In genomic region chr7:141209526-141209925, GRCm38 (mm10) we compare ENCODE assay signal across 28 mouse cellular contexts. TPM values are rescaled to one million over a fixed set of nuclear protein-coding genes. Genes with fewer than 3 reads are reported as not detected.
DNase-seq lines count a peak whose midpoint lies in the region; ATAC-seq lines count a peak whose summit lies in the region.
"Had no signal": no experiment of that assay in that cellular context is flagged by ENCODE, and none has a peak within 500 bp of the region (broad histone marks: within the 10 kb centered on the region; RNA-seq: fewer than 3 reads in every experiment).

No protein-coding gene starts in this region.

- peak; percentile 83 for ATAC-seq in liver, embryonic 11.5 days (replicated peaks; ENCODE audit: low FRiP score)
- ATAC-seq: CD4-positive, CD25-positive, alpha-beta regulatory T cell, adult 4 months; forebrain, embryonic 13.5 days; hindbrain, postnatal 0 days; midbrain, embryonic 13.5 days; Patski had no signal

- H3K36me3 ChIP-seq in heart, embryonic 10.5 days, result no peaks in the 10 kb centered on the region
- H3K36me3 ChIP-seq in liver, embryonic 11.5 days (ENCODE audit: control insufficient read depth, insufficient read depth, low read length), result no peaks in the 10 kb centered on the region
- H3K36me3 ChIP-seq: embryonic facial prominence, embryonic 15.5 days had no signal

- H3K27ac ChIP-seq in heart, embryonic 10.5 days, result peak overlapping the region; percentile 31; the same call in 1 of the 2 replicates
- H3K27ac ChIP-seq in liver, embryonic 11.5 days (ENCODE audit: low read depth, low read length), result peak overlapping the region; percentile 66
- H3K27ac ChIP-seq: embryonic facial prominence, embryonic 15.5 days; forebrain, embryonic 13.5 days; hindbrain, postnatal 0 days; layer of hippocampus, adult 2 months; midbrain, embryonic 13.5 days had no signal

- peak overlapping the region; percentile 15; the same call in 1 of the 2 replicates for H3K9ac ChIP-seq in liver, embryonic 11.5 days (ENCODE audit: low read depth, low read length)
- H3K9ac ChIP-seq: embryonic facial prominence, embryonic 15.5 days; forebrain, embryonic 13.5 days; midbrain, embryonic 13.5 days had no signal

- 61% methylated on average over 3 of the region's 3 CpGs for WGBS in heart, embryonic 10.5 days
- 46% methylated on average over 3 of the region's 3 CpGs for WGBS in liver, embryonic 11.5 days

- DNase-seq in heart, embryonic 10.5 days (ENCODE audit: low spot score), result no peak
- DNase-seq in heart, adult 11 months, result no peak
- DNase-seq in spleen, adult 12 weeks (ENCODE audit: low spot score), result peak; percentile 37
- DNase-seq in spleen, adult 18-20 months, result no peak
- no peak for DNase-seq in liver, embryonic 11.5 days (ENCODE audit: low spot score)
- peak; percentile 50 to 62 for DNase-seq in spleen, postnatal 10 days (ENCODE audit: low spot score in 2 of 2)
- no peak for DNase-seq in adrenal gland, postnatal 4 days (ENCODE audit: low spot score in 2 of 2)
- DNase-seq in layer of hippocampus, postnatal 36 days, result no peak
- DNase-seq: adrenal gland, adult 8-10 months; cerebellum, adult 11-12 months; cerebellum, postnatal 25 days; embryo, embryonic 11 days; gastrocnemius, postnatal 25 days; heart, postnatal 4 days; kidney, adult 2 months; kidney, postnatal 14 days; lung, postnatal 10 days; thymus, adult 2 months had no signal

- H3K4me3 ChIP-seq in heart, embryonic 10.5 days, result no peak overlapping the region
- no peak overlapping the region for H3K4me3 ChIP-seq in liver, embryonic 11.5 days (ENCODE audit: low read depth, low read length)
- H3K4me3 ChIP-seq: embryonic facial prominence, embryonic 15.5 days; forebrain, embryonic 13.5 days; layer of hippocampus, adult 2 months; midbrain, embryonic 13.5 days had no signal

- peak overlapping the region; percentile 13 for H3K4me2 ChIP-seq in liver, embryonic 11.5 days
- H3K4me2 ChIP-seq: embryonic facial prominence, embryonic 15.5 days; forebrain, embryonic 13.5 days; midbrain, embryonic 13.5 days had no signal

- no peaks in the 10 kb centered on the region for H3K9me3 ChIP-seq in heart, embryonic 10.5 days
- no peaks in the 10 kb centered on the region for H3K9me3 ChIP-seq in liver, embryonic 11.5 days (ENCODE audit: control insufficient read depth, low read length)
- H3K9me3 ChIP-seq: embryonic facial prominence, embryonic 15.5 days; forebrain, embryonic 13.5 days; midbrain, embryonic 13.5 days had no signal

- peaks cover 22% of the 10 kb centered on the region for H3K4me1 ChIP-seq in heart, embryonic 10.5 days
- H3K4me1 ChIP-seq in liver, embryonic 11.5 days (replicated peaks; ENCODE audit: control insufficient read depth, insufficient read depth, low read length), result peaks cover 47% of the 10 kb centered on the region
- H3K4me1 ChIP-seq: forebrain, embryonic 13.5 days had no signal

- H3K27me3 ChIP-seq in heart, embryonic 10.5 days (ENCODE audit: insufficient read depth, poor library complexity, severe bottlenecking), result peaks cover 16% of the 10 kb centered on the region; the same call in 1 of the 2 replicates
- H3K27me3 ChIP-seq in liver, embryonic 11.5 days (replicated peaks; ENCODE audit: control insufficient read depth, insufficient read depth, low read length), result peaks cover 8% of the 10 kb centered on the region; the same call in 1 of the 2 replicates
- H3K27me3 ChIP-seq: embryonic facial prominence, embryonic 15.5 days; forebrain, embryonic 13.5 days; midbrain, embryonic 13.5 days; Patski had no signal

RNA-seq across cellular contexts. Expression of gene Lmntd2, which starts 4.4 kb away (rescaled TPM):
- polyA plus RNA-seq in heart, embryonic 10.5 days (2016; fragmentation: Nextera tagmentation; extraction: Ambion mirVana), result 1.4 and 2.1 TPM in 2 replicates
- polyA plus RNA-seq in liver, embryonic 11.5 days (2014; fragmentation: Nextera tagmentation; extraction: Ambion mirVana), result 1.8 and 2.6 TPM in 2 replicates
- 1 to 10 TPM in 1 of 2 experiments, under 1 TPM in 1; 0.82 to 1.0 TPM for total RNA-seq in adrenal gland, postnatal 4 days (2021)
- not detected for total RNA-seq in layer of hippocampus, postnatal 36 days (2021)
- total RNA-seq: gastrocnemius, postnatal 25 days; heart, adult 8-10 months; heart, postnatal 4 days; hindbrain, postnatal 0 days; layer of hippocampus, adult 2 months; left cerebral cortex, adult 18-20 months; left cerebral cortex, postnatal 36 days had no signal

RNA-seq across cellular contexts. Expression of gene Rassf7, which starts 6.1 kb away (rescaled TPM):
- polyA plus RNA-seq in heart, embryonic 10.5 days (2016; fragmentation: Nextera tagmentation; extraction: Ambion mirVana), result 22.6 and 41.4 TPM in 2 replicates
- polyA plus RNA-seq in liver, embryonic 11.5 days (2014; fragmentation: Nextera tagmentation; extraction: Ambion mirVana), result 35.1 TPM in 2 replicates
- 10 to 100 TPM; 14.7 to 15.1 TPM for total RNA-seq in adrenal gland, postnatal 4 days (2021)
- total RNA-seq in layer of hippocampus, postnatal 36 days (2021), result under 1 TPM; 0.73 to 0.82 TPM

RNA-seq across cellular contexts. Expression of gene Lrrc56, which starts 15.6 kb away (rescaled TPM):
- 3.3 and 6.7 TPM in 2 replicates for polyA plus RNA-seq in heart, embryonic 10.5 days (2016; fragmentation: Nextera tagmentation; extraction: Ambion mirVana)
- 20.8 and 20.9 TPM in 2 replicates for polyA plus RNA-seq in liver, embryonic 11.5 days (2014; fragmentation: Nextera tagmentation; extraction: Ambion mirVana)
- total RNA-seq in adrenal gland, postnatal 4 days (2021), result 1 to 10 TPM; 8.8 to 9.9 TPM
- total RNA-seq in layer of hippocampus, postnatal 36 days (2021), result 1 to 10 TPM; 4.5 to 5.9 TPM

RNA-seq across cellular contexts. Expression of gene Hras, which starts 15.7 kb away (rescaled TPM):
- polyA plus RNA-seq in heart, embryonic 10.5 days (2016; fragmentation: Nextera tagmentation; extraction: Ambion mirVana), result 89.6 and 92.6 TPM in 2 replicates
- polyA plus RNA-seq in liver, embryonic 11.5 days (2014; fragmentation: Nextera tagmentation; extraction: Ambion mirVana), result 112 and 118 TPM in 2 replicates
- 10 to 100 TPM; 88.5 to 96.4 TPM for total RNA-seq in adrenal gland, postnatal 4 days (2021)
- 100 to 1,000 TPM; 209 to 213 TPM for total RNA-seq in layer of hippocampus, postnatal 36 days (2021)

RNA-seq across cellular contexts. Expression of gene Phrf1, which starts 19.1 kb away (rescaled TPM):
- polyA plus RNA-seq in heart, embryonic 10.5 days (2016; fragmentation: Nextera tagmentation; extraction: Ambion mirVana), result 73.5 and 84.7 TPM in 2 replicates
- 70.9 and 81.0 TPM in 2 replicates for polyA plus RNA-seq in liver, embryonic 11.5 days (2014; fragmentation: Nextera tagmentation; extraction: Ambion mirVana)
- 10 to 100 TPM; 77.1 to 91.9 TPM for total RNA-seq in adrenal gland, postnatal 4 days (2021)
- 10 to 100 TPM; 79.9 to 86.9 TPM for total RNA-seq in layer of hippocampus, postnatal 36 days (2021)

Comparison
In these comparisons a context has a peak if more than half of its experiments do, and no peak if none do; other contexts are left out.
1. DNase-seq: peak in spleen, adult 12 weeks (single experiment) and spleen, postnatal 10 days (2 of 2); none in heart, embryonic 10.5 days (single experiment), heart, adult 11 months (single experiment), spleen, adult 18-20 months (0 of 2), liver, embryonic 11.5 days (single experiment), adrenal gland, postnatal 4 days (0 of 2) and layer of hippocampus, postnatal 36 days (0 of 2).
2. RNA of gene Rassf7, which starts 6.1 kb away (total RNA-seq): 14.7 to 15.1 TPM in adrenal gland, postnatal 4 days; 0.73 to 0.82 TPM in layer of hippocampus, postnatal 36 days; every median in the first group is over 4 times any median in the second.